Mouse (Mus musculus): Measurements from ENCODE around the gene Ccdc61. TPM values are rescaled to one million over a fixed set of nuclear protein-coding genes. Genes with fewer than 3 reads are reported as not detected.

Ccdc61 gene
- polyA plus RNA-seq, 1 experiment, result 13.0 TPM

DNA sequence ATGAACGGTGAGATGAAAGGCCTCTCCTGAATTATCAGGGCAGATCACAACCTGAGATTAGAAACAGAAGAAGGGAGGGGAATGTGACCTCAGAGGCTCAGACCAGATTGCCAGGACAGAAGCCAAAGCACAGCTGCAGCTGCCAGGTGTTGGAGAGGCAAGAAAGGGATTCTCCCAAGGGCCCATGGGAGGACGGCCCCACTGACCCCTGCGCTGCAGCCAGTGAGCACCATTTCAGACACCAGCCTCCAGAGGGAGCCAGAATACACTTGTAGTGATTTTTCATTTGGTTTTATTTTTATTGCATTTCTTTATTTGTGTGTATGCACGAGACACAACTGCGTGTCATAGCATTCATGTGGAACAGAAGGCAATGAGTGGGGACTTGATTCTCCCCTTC, 13.7 kb downstream of the Ccdc61 start:
- WGBS, result 66% methylated on average over 5 of the region's 5 CpGs
- H3K4me1 ChIP-seq (ENCODE audit: control insufficient read depth, insufficient read depth, insufficient read length), result peaks cover 12% of the 10 kb centered on the region
- no peak overlapping the region for H3K4me3 ChIP-seq (ENCODE audit: extremely low read depth, insufficient read depth, insufficient read length)
- H3K36me3 ChIP-seq (ENCODE audit: control insufficient read depth, insufficient read depth, low read length), result peaks cover 6% of the 10 kb centered on the region; the same call in 1 of the 2 replicates
- H3K27me3 ChIP-seq (ENCODE audit: control insufficient read depth, insufficient read depth, low read length), result peaks cover 2% of the 10 kb centered on the region
- no peak for DNase-seq (ENCODE audit: low read depth in 1 of 2, low spot score in 2 of 2)
- TF ChIP-seq POLR2A (IDR thresholded peaks at IDR 0.05; ENCODE audit: low read depth, low read length) (no peak), CTCF (IDR thresholded peaks at IDR 0.05; ENCODE audit: extremely low read depth, insufficient read depth, insufficient read length, insufficient replicate concordance) (peak; percentile 14; the same call in 1 of the 2 replicates)
- H3K27ac ChIP-seq (ENCODE audit: insufficient read depth, low read length), result no peak overlapping the region

DNA sequence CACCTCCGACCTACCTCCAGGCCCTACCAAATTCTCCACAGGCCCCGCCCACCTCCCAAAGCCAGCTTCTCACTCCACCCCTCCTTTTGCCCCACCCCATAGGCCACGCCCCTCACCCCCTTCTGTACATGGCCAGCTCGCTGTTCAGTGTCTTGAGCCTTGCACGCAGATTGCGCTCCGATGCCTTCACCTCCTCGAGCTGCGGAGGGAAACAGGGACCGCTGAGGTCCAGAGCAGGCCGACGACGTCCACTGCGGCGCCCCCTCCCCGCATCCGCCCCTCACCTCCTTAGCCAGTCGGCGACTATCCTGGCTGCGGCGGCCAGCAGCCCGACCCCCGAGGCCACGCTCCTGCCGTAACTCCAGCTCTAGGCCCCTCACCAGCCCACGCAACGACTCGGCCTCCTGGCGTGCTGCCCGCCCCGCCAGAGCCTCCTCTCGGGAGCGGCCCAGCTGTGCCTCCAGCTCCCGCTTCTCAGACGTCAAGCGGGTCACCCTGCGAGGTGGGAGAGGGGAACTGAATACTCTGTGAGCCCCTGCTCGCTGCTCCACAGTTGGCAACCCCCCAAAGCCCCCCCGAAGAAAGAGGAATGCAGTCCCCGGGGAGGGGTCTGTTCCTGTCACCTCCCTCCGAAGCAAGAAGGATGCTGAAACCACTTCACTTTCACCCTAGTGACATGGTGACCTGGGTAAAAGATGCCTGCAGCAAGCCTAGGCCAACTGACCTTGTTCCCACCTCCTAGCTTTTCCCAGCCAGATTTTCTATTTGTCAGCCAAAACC, 16.4 kb downstream of the Ccdc61 start:
- Histone ChIP-seq H3K4me1 (ENCODE audit: control insufficient read depth, insufficient read depth, insufficient read length) (peaks cover 12% of the 10 kb centered on the region), H3K27me3 (ENCODE audit: control insufficient read depth, insufficient read depth, low read length) (peaks cover 2% of the 10 kb centered on the region), H3K27ac (ENCODE audit: insufficient read depth, low read length) (no peak overlapping the region), H3K36me3 (ENCODE audit: control insufficient read depth, insufficient read depth, low read length) (peaks cover 8% of the 10 kb centered on the region), H3K4me3 (ENCODE audit: extremely low read depth, insufficient read depth, insufficient read length) (no peak overlapping the region)
- TF ChIP-seq CTCF (IDR thresholded peaks at IDR 0.05; ENCODE audit: extremely low read depth, insufficient read depth, insufficient read length, insufficient replicate concordance) (no peak), POLR2A (IDR thresholded peaks at IDR 0.05; ENCODE audit: low read depth, low read length) (no peak)
- 15% methylated on average over 39 of the region's 41 CpGs for WGBS
- DNase-seq (ENCODE audit: low read depth in 1 of 2, low spot score in 2 of 2), result peak in 1 of 2 experiments; percentile 30

DNA sequence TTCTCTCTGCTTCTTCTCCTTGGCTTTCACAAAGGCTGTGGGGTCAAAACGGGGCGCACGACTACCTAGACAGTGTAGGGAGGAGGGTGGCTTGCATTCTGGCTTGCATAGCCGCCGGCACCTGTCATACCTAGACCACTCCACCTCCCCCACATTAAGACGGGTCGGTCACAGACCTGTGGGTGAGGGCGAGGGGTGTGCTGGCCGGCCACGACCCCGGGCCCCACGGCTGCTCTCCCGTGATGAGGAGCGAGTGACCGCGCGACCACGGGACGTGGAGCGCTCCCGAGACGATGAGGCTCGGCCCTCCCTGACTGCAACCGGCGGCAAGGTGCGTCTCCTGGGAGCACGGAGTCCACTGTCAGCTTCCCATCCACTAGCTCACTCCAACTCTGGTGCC, 17.2 kb downstream of the Ccdc61 start:
- peaks cover 2% of the 10 kb centered on the region for H3K27me3 ChIP-seq (ENCODE audit: control insufficient read depth, insufficient read depth, low read length)
- no peak overlapping the region for H3K4me3 ChIP-seq (ENCODE audit: extremely low read depth, insufficient read depth, insufficient read length)
- 62% methylated on average over 27 of the region's 27 CpGs for WGBS
- no peak for DNase-seq (ENCODE audit: low read depth in 1 of 2, low spot score in 2 of 2)
- TF ChIP-seq POLR2A (IDR thresholded peaks at IDR 0.05; ENCODE audit: low read depth, low read length) (no peak), CTCF (IDR thresholded peaks at IDR 0.05; ENCODE audit: extremely low read depth, insufficient read depth, insufficient read length, insufficient replicate concordance) (no peak)
- H3K27ac ChIP-seq (ENCODE audit: insufficient read depth, low read length), result no peak overlapping the region
- H3K4me1 ChIP-seq (ENCODE audit: control insufficient read depth, insufficient read depth, insufficient read length), result peaks cover 12% of the 10 kb centered on the region
- H3K36me3 ChIP-seq (ENCODE audit: control insufficient read depth, insufficient read depth, low read length), result peaks cover 8% of the 10 kb centered on the region

DNA sequence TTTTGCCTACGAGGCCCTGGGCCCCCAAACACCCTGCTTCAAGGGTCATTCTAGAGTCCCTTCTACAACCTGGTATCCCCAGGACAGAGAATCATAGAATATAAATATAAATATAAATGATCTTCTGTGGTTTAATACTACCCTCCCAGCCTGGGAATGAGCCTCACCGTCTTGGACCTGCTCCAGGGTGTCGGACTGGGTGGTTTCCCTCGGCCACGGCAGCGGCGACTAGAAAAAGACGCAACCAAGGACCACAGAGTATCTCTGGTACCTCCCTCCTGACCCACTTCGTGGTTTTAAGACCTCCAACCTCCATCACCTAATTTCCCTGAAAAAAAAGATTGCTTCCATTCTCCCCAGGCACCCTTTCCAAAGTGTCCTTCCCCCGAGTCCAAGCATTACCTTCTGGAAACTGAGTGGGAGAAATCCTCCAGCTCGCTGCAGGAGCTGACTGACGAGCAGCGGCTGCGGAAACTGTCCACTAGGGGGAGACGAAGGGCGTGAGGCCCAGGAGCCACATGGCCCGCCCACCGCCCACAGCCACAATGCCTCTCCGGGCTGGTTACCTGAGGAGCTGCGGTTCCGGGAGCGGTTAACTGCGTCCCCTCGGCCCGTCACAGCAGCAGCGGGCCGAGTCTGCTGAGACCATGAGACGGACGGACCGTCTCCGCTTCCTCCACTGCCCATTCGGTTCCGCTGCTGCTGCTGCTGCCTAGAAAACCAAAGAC, 18.2 kb downstream of the Ccdc61 start:
- no peak overlapping the region for H3K27ac ChIP-seq (ENCODE audit: insufficient read depth, low read length)
- peaks cover 2% of the 10 kb centered on the region for H3K27me3 ChIP-seq (ENCODE audit: control insufficient read depth, insufficient read depth, low read length)
- 18% methylated on average over 33 of the region's 33 CpGs for WGBS
- no peak for TF ChIP-seq POLR2A (IDR thresholded peaks at IDR 0.05; ENCODE audit: low read depth, low read length)
- peak; percentile 90 for TF ChIP-seq CTCF (IDR thresholded peaks at IDR 0.05; ENCODE audit: extremely low read depth, insufficient read depth, insufficient read length, insufficient replicate concordance)
- peaks cover 12% of the 10 kb centered on the region for H3K4me1 ChIP-seq (ENCODE audit: control insufficient read depth, insufficient read depth, insufficient read length)
- peak overlapping the region; percentile 45; the same call in 1 of the 2 replicates for H3K4me3 ChIP-seq (ENCODE audit: extremely low read depth, insufficient read depth, insufficient read length)
- H3K36me3 ChIP-seq (ENCODE audit: control insufficient read depth, insufficient read depth, low read length), result peaks cover 8% of the 10 kb centered on the region
- peak; percentile 41 to 81 for DNase-seq (ENCODE audit: low read depth in 1 of 2, low spot score in 2 of 2)

DNA sequence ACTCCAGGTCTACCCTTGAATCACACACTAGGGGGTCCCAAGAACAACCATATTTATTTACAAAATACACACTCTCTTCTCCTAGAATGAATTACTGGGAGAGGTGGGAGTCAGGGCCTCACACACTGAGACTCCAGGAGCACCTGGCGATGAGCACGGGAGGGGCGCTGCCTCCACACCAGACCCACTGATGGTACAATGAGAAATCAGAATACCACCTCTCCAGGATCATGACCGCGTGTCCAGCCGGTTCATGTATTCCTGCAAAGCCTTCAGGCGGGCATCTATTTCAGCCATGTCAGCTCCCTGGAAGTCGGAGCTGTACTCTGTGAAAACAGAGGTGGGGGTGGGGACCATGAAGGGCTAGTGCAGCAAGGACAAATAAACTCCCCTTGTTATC, 19.4 kb downstream of the Ccdc61 start:
- Histone ChIP-seq H3K27me3 (ENCODE audit: control insufficient read depth, insufficient read depth, low read length) (peaks cover 2% of the 10 kb centered on the region), H3K4me3 (ENCODE audit: extremely low read depth, insufficient read depth, insufficient read length) (no peak overlapping the region), H3K4me1 (ENCODE audit: control insufficient read depth, insufficient read depth, insufficient read length) (peaks cover 12% of the 10 kb centered on the region), H3K36me3 (ENCODE audit: control insufficient read depth, insufficient read depth, low read length) (peaks cover 8% of the 10 kb centered on the region), H3K27ac (ENCODE audit: insufficient read depth, low read length) (no peak overlapping the region)
- no peak for TF ChIP-seq CTCF (IDR thresholded peaks at IDR 0.05; ENCODE audit: extremely low read depth, insufficient read depth, insufficient read length, insufficient replicate concordance)
- TF ChIP-seq POLR2A (IDR thresholded peaks at IDR 0.05; ENCODE audit: low read depth, low read length), result no peak
- DNase-seq (ENCODE audit: low read depth in 1 of 2, low spot score in 2 of 2), result no peak
- WGBS, result 95% methylated on average over 8 of the region's 8 CpGs

DNA sequence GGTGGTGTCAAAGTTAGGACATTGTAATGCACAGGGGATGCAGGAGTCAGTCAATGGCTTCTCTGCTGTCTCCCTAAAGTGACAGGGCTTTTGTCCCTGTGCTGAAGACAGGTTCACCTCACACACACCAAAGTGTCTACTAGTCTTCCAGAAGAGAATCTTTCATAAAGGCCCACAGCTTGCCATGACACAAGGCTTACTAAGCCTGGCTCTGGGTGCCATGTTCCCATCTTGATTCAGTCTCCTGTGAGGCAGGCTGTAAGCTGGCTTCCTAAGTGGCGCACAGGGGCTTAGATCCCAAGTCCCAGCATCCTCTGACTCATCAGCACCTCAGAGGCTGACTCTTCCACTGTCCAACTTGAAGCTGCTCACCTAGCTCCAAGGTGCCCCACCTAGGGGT, 23.3 kb downstream of the Ccdc61 start:
- H3K27me3 ChIP-seq (ENCODE audit: control insufficient read depth, insufficient read depth, low read length), result no peaks in the 10 kb centered on the region
- WGBS, result 97% methylated on average over 1 of the region's 1 CpGs
- no peak for DNase-seq (ENCODE audit: low read depth in 1 of 2, low spot score in 2 of 2)
- H3K4me1 ChIP-seq (ENCODE audit: control insufficient read depth, insufficient read depth, insufficient read length), result peaks cover 11% of the 10 kb centered on the region; the same call in 1 of the 2 replicates
- H3K27ac ChIP-seq (ENCODE audit: insufficient read depth, low read length), result no peak overlapping the region
- peaks cover 8% of the 10 kb centered on the region for H3K36me3 ChIP-seq (ENCODE audit: control insufficient read depth, insufficient read depth, low read length)
- no peak overlapping the region for H3K4me3 ChIP-seq (ENCODE audit: extremely low read depth, insufficient read depth, insufficient read length)
- TF ChIP-seq POLR2A (IDR thresholded peaks at IDR 0.05; ENCODE audit: low read depth, low read length), result no peak
- TF ChIP-seq CTCF (IDR thresholded peaks at IDR 0.05; ENCODE audit: extremely low read depth, insufficient read depth, insufficient read length, insufficient replicate concordance), result no peak
